Mouse (Mus musculus) right cerebral cortex, adult 2 months (tissue): ENCODE data around the gene Hacd4.
"Not testable (repeated sequence)": the region's sequence is repeated elsewhere in the genome, so short reads cannot be mapped to it uniquely, and the experiment has no call there.

Experiments
- DNase-seq, 2 experiments: peaks; one replicate each; pipeline ENCODE4 v3.0.0; 2021 to 2022; ENCODE audit warnings: low spot score in 2 of 2

Hacd4 gene

GRCm38 (mm10) chr4:88432412-88433024 lies 6.2 kb downstream of the Hacd4 start:
- DNase-seq: no peak

- DNase-seq: no peak
These were observed 11.0 kb downstream of the Hacd4 start for GRCm38 (mm10) chr4:88427630-88428239.

DNA sequence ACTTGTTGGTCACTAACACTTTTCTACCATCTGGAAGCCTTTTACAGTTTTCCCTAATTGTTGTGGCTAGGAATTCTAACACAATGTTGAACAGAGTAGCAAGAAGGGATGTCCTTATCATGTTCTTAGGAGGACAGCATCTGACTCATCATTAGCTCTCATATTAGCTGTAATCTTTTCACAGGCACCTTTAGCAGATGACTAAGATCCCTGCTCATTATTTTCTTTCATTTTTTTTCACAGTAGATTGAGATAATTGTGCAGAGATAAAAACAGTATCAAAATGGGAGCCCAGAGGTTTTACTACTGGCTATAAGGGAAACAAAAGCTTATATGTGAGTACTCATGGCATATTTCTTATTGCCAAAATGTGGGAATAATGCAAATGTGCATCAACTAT lies 14.2 kb downstream of the Hacd4 start:
- DNase-seq: no peak

DNA sequence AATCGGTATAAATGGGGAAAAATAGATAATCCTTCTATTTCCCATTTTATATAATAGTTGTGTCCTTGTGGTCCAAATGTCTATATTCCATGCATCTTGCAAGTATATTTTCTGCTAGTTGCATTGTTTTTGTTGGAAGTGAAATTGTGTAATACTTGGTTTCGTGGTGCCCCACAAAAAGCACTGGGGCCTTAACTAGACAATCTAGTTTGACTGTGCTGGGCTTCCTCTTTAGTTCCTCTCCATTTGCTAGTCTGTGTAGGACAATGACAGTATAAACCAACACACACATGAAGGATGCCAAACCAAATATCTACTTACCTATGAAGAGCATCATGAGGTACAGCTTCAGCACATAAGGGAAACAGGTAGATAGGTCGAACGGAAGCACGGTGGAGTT lies 19.4 kb downstream of the Hacd4 start:
- DNase-seq: no peak

DNA sequence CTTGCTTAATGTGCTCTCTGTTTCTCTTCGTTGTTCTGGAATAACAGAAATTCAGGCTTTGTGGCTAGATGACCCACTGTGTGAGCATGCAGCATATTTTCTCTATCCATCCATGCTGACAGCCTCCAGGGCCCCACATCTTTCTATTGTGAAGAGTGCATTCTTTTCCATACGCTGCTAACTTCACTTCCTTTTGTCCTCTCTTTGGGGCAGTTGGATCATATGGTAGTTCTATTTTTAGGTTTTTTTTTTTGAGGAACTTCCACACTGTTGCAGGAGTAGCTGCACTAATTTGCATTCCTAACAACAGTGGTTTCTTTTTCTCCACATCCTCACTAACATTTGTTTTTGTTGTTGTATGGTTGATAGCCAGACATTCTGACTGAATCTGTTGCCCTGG lies 23.7 kb downstream of the Hacd4 start:
- no peak for DNase-seq

GRCm38 (mm10) chr4:88412331-88412730 lies 26.4 kb downstream of the Hacd4 start:
- no peak for DNase-seq

DNA sequence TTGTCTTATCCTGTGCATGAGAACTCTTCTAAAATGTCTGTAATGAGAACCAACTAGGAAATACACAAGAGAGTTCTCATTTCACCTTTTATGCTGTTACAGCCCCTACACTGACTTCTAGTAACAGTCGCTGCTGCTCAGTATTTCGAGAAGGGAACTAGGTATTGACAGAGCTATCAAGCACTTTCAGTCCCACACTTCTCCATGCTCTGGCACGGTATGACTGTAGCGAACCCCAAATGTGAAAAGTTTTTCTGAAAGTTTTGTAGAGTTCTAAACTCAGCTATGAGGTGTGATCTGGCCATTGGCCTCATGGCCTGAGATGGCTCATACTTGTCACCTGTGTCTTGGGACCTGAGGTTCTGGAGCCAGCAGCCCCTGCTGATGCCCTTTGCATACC lies 29.4 kb downstream of the Hacd4 start:
- DNase-seq: no peak

DNA sequence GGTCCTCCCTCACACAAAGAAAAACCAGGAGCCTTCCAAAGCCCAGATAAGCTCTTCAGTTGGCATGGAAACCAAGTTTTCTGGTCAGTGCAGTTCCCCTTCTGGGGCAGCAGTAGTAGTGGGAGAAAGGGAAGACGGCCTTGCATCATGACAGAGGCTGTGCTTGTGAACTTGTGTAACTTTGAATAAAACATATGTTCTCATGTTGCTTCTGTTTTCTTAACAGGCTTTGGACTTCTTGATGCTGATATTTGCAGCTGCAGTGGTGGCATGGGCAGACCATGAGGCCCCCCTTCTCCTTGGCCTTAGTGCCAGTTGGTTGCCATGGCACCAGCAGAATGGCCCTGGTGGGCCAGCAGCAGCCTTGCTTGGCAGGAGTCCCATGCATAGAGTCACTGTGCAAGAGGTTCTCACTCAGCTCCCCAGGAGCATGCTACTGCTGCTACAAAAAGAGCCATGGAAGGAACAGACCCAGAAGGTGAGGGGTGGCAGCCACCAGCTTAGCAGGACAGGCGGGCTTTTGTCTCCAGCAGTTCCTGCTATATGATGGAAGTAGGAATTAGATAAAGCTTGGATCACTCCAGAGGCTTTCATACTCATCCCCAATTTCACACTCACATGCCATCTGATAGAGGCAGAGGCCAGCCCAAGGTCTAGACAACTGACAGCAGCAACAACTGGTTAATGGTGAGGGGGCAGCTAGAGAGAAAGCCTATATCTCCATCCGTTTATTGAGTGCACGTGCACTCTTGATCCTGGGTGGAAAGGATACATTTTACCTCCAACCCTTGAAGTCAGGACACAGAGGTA lies 31.6 kb downstream of the Hacd4 start:
- DNase-seq: peak; percentile 17 to 32

DNA sequence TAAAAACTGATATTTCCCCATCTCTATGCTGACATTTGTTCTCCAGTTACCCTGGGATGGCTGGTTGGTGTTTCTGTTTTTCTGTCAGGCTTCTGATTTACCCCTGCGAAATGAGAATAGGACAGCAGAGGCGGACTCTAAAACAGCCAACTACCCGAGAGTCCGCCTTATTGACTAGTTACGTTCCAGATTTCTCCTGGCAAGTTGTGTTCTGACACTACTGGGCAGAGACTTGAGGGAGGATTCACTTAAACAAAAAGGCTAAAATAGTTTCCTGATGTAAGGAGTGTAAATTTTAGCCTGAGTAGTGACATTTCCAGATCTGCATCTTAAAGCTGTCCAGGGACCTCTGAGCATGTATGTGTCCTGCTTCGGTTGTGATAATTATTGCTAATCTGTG lies 35.8 kb downstream of the Hacd4 start:
- DNase-seq: no peak

DNA sequence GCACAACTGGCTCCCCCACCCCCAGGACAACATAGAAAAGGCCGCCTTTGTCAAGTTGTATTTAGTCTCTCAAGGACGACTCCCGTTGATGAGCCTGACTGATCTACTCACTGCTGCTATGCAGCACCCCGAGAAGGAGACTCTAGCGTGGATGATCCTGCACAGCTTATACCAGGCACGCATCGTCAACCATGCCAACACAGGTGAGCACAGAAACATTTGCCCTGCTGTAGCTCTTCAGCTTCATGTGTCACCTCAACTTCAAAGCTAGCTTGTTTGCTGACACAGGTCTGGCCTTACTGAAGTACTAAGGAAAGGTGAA lies 37.8 kb downstream of the Hacd4 start:
- DNase-seq: no peak

DNA sequence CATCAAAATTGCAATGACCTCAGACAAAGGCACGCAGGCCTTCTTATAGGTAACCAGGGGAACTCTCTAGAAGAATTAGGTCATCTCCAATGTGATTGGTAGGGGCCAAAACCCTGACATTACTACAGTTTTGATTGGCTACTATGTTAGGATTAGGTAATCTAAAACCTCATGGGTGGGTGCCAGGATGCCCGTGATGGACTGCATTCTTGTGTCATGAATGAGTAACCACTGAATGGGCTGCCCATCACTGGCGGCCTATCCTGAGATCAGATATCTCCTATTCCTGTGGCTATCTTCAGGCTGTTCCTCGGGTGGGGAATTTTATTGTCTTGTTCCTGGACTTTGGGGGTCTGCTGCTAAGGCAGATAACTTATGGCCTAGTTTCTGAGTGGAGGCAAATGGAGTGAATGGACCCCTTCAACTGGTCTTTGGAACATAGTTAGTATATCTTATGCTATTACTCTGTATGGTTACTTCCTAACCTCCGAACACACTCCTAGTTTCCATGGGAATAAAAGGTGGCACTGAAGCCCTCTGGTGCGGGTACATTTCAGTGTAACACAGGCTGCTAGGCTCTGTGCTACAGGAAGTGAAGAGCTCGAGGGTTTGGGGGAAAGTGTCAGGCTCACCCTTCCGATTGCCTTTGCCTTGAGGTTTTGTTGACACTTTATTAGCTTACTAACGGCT lies 38.3 kb downstream of the Hacd4 start:
- DNase-seq: no peak

DNA sequence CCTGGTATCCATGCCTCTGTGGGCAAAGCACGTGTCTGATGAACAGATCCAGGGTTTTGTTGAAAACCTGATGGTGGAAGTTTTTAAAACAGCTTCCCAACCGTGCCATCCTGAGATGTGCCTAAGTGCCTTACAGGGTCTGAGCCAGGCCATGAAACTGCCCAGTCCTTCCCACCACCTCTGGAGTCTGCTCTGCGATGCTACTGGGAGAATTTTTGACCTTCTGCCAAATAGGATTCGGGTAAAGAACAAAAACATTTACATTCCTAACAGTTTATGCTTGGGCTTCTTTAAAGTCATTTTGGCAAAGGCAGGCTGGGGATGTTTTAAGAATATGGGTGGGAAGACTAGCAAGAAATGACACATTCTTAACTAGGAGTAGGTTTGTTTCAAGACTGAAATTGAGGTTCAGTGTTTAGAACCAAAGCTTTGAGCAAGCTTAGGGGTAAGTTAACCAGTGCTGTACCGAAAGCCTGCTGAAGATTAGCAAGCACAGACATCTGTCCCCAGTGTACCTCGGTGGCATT lies 41.7 kb downstream of the Hacd4 start:
- DNase-seq: no peak

DNA sequence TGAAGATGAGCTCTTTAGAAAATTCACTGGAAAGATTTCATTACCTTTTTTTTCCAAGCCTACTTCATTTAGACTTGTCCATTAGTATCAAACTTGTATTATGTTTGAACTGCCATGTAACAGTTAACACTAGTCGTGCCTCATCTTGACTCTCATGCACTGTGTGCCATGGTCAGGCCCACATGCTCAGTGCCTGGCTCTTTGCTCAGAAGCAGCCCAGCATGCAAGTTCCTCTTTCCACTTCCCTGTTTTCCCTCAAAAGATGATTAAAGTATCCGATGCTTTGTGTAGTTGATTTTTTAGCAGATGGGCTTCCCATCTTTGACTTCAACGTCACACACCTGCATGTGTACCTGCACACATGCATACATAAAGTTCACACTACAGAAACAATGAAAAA lies 43.0 kb downstream of the Hacd4 start:
- no peak for DNase-seq

DNA sequence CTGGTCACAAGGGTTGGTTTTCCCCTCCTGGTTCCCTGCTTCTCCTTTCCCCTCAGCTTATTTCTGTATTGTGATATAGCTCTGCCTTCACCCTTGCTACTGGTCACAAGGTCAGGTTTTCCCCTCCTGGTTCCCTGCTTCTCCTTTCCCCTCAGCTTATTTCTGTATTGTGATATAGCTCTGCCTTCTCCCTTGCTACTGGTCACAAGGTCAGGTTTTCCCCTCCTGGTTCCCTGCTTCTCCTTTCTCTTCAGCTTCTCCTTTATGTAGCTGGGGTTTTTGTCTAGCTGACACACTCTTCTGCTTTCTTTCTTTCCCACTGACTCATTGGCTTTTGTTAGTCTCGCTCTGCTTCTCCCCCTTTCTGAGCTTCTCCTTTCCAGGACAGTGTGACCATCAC lies 48.1 kb downstream of the Hacd4 start:
- DNase-seq: not testable (repeated sequence)

GRCm38 (mm10) chr4:88390036-88390435 lies 48.7 kb downstream of the Hacd4 start:
- DNase-seq: no peak

DNA sequence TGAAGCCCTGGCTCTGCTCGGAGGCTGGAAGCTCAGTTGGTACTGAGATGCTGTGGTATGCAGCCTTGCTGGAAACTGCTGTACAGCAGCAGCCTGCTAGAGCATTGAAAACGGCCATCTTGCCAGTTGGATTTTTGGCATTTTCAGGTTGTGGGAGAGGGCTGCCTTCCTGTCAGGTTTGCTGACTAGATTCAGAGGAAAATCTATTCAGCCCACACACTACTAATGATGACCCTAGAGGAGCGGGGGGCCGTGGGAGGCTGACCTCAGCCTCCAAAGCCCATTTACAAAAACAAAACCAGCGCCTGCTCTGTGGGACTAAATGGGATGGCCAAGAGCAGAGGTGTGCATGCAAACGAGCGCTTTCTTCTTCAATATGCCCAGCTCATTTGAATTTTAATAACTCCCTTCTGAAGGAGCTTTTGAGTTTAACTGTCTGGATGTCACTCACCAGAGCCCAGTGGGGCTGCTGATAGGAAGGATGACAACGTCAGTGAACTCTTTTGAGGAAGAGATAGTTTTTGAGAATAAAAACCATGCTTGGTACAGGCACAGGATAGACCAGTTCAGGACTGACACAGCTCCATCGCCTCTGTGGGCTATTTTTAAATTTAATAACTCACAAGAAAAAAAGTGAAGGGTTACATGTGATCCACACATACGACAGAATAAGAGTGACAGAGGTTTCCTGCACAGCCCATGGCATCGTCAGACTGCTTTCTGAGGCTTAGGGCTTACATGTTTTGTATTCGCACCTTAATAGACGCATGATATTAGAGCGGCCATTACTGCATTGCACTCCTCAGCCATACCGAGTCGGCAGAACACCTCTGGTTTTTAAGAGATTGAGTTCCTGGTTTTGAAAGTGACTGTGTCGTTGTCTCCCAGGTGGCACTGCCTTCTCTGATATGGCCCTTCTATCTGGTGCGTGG lies 66.2 kb downstream of the Hacd4 start:
- no peak for DNase-seq

DNA sequence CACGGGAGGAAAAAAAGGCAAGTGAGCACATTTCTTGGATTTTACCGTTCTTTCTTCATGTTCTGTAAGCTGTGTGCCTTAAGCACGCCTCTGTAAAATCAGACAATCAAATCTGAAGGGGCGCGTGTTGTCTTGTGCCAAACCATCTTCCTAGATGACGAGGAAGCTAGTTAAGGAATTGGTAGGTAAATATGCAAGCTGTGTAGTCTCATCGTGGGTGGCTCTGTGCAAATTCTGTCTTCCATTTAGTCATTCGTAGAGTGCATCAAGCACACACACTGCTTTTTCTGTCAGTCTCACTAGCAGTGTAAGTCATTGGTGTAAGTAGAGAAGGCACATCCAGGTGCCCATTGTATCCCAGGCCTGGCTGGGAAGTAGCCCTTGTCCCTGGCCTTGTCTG lies 67.9 kb downstream of the Hacd4 start:
- peak in 1 of 2 experiments; percentile 16 for DNase-seq

- no peak for DNase-seq
These were observed 68.8 kb downstream of the Hacd4 start for GRCm38 (mm10) chr4:88369951-88370350.

GRCm38 (mm10) chr4:88357431-88357830 lies 81.3 kb downstream of the Hacd4 start:
- no peak for DNase-seq

GRCm38 (mm10) chr4:88356652-88357051 lies 82.1 kb downstream of the Hacd4 start:
- peak; percentile 26 to 48 for DNase-seq

DNA sequence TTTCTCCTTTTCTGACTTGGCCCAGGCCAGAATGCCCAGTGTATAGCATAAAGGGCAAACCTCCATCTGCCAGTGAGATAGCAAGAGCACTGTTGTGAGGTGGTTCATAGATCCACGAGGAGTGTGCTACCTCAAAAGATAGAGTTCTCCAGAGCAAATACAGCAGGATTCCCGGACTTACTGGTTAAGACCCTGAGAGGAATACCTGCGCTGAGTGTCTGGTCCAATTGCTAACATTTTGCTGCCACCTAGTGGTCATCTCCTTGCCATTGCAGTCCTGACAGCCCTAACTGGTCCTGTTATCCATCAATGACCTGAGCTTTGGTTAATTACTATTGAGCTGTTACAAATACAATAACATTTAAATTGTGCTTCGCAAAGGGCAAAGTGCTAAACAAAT lies 87.8 kb downstream of the Hacd4 start:
- DNase-seq: peak; percentile 75 to 76
